Mouse (Mus musculus): ENCODE data around the gene Tmem200b. TPM values are rescaled to one million over a fixed set of nuclear protein-coding genes. Genes with fewer than 3 reads are reported as not detected.

Tmem200b gene
- polyA plus RNA-seq, 1 experiment from 2014 or later: 0.22 TPM

DNA sequence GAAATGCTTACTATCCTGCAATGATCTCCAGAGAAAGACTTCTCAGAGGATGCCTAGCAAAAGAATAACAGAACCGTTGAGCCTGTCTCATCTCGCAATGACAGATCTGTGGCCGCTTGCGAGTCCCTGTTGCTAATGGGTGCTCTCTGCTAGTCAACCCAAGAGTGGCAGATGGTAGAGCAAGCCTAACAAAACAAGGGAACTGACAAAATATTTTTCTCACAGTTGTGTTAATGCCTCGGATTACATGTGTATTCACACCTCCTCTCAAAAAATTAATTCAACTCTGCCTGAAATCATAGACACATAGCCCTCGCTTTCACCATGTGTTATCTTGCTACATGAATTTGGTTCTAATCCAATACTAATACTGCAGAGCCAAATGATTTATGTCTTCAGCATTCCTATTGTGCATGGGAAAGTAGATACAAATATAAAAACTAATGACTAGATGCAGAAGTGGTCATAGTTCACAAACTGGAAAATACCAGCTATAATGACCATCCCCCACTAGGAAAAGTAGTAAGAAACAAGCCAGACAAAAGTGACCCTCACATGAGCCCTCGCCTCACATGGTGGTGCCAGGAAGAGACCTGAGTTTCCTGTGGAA, 48.8 kb downstream of the Tmem200b start:
- no peak for ATAC-seq (ENCODE audit: low FRiP score)

More for the DNA sequence above, 48.8 kb downstream of the Tmem200b start:
- peaks cover 46% of the 10 kb centered on the region for H3K36me3 ChIP-seq
- WGBS: 88% methylated on average over 7 of the region's 7 CpGs
- H3K27ac ChIP-seq (replicated peaks): no peak overlapping the region
- no peaks in the 10 kb centered on the region for H3K9me3 ChIP-seq (replicated peaks)
- H3K4me3 ChIP-seq (replicated peaks): no peak overlapping the region
- H3K9ac ChIP-seq (replicated peaks): no peak overlapping the region
- no peaks in the 10 kb centered on the region for H3K27me3 ChIP-seq (replicated peaks)
- no peak overlapping the region for H3K4me2 ChIP-seq
- no peaks in the 10 kb centered on the region for H3K4me1 ChIP-seq

Other genes starting within 250 kb of the Tmem200b start
- gene Ptpru, start 83.5 kb upstream of the Tmem200b start, polyA plus RNA-seq (2015; fragmentation: Nextera tagmentation; extraction: Ambion mirVana): 15.9 and 23.5 TPM in 2 replicates
- 38.3 and 39.2 TPM in 2 replicates for gene Mecr, start 78.3 kb upstream of the Tmem200b start, polyA plus RNA-seq (2015; fragmentation: Nextera tagmentation; extraction: Ambion mirVana)
- gene Srsf4, start 48.2 kb upstream of the Tmem200b start, polyA plus RNA-seq (2015; fragmentation: Nextera tagmentation; extraction: Ambion mirVana): 91.1 and 94.0 TPM in 2 replicates
- not detected in 2 replicates for gene Gm10300, start 152.9 kb downstream of the Tmem200b start, polyA plus RNA-seq (2015; fragmentation: Nextera tagmentation; extraction: Ambion mirVana)
- gene Epb41, start 153.6 kb downstream of the Tmem200b start, polyA plus RNA-seq (2015; fragmentation: Nextera tagmentation; extraction: Ambion mirVana): 48.1 and 51.3 TPM in 2 replicates
- gene Oprd1, start 222.7 kb downstream of the Tmem200b start, polyA plus RNA-seq (2015; fragmentation: Nextera tagmentation; extraction: Ambion mirVana): 0.90 and 1.1 TPM in 2 replicates